ENCODE assay signal across 8 mouse cellular contexts in genomic region chr7:35687229-35687628, GRCm38 (mm10). TPM values are rescaled to one million over a fixed set of nuclear protein-coding genes. Genes with fewer than 3 reads are reported as not detected.
DNase-seq lines count a peak whose midpoint lies in the region; ATAC-seq and TF ChIP-seq lines count a peak whose summit lies in the region.

No protein-coding gene starts in this region.

- peaks cover 42% of the 10 kb centered on the region for H3K4me1 ChIP-seq in E14TG2a.4 (replicated peaks; ENCODE audit: low read depth, low read length)
- H3K4me1 ChIP-seq in heart, embryonic 13.5 days = peaks cover 22% of the 10 kb centered on the region
- H3K4me1 ChIP-seq in kidney, embryonic 16.5 days (ENCODE audit: insufficient read depth, low read length) = peaks cover 29% of the 10 kb centered on the region

- H3K9ac ChIP-seq in heart, embryonic 13.5 days = peak overlapping the region; percentile 52; the same call in 1 of the 2 replicates
- no peak overlapping the region for H3K9ac ChIP-seq in kidney, embryonic 16.5 days (replicated peaks; ENCODE audit: low read length)

- peak; percentile 69 for DNase-seq in adrenal gland, postnatal 10 days
- peak; percentile 56 for DNase-seq in lung, postnatal 10 days
- DNase-seq in layer of hippocampus, adult 9-11 months = no peak
- no peak for DNase-seq in layer of hippocampus, adult 9-10 months (ENCODE audit: low spot score)

- WGBS in heart, embryonic 13.5 days = 9% methylated on average over 10 of the region's 10 CpGs
- 18% methylated on average over 10 of the region's 10 CpGs for WGBS in kidney, embryonic 16.5 days

- no peaks in the 10 kb centered on the region for H3K9me3 ChIP-seq in E14TG2a.4 (ENCODE audit: low read length)
- H3K9me3 ChIP-seq in heart, embryonic 13.5 days = no peaks in the 10 kb centered on the region
- no peaks in the 10 kb centered on the region for H3K9me3 ChIP-seq in kidney, embryonic 16.5 days (ENCODE audit: low read length)

- no peak overlapping the region for H3K27ac ChIP-seq in heart, embryonic 13.5 days (replicated peaks)
- no peak overlapping the region for H3K27ac ChIP-seq in kidney, embryonic 16.5 days (ENCODE audit: low read length)

- ATAC-seq in heart, embryonic 13.5 days (ENCODE audit: extremely low read depth, insufficient number of reproducible peaks, low FRiP score, low TSS enrichment) = no peak
- ATAC-seq in kidney, embryonic 16.5 days (ENCODE audit: low FRiP score, low TSS enrichment) = peak; percentile 59; the same call in 1 of the 2 replicates
- no peak for ATAC-seq in monocyte, adult 5-6 weeks (replicated peaks; ENCODE audit: insufficient number of reproducible peaks, low FRiP score, low TSS enrichment, poor library complexity, severe bottlenecking)

- peak overlapping the region; percentile 63 for H3K4me2 ChIP-seq in heart, embryonic 13.5 days
- H3K4me2 ChIP-seq in kidney, embryonic 16.5 days (replicated peaks; ENCODE audit: low read depth, low read length) = peak overlapping the region; percentile 46

- peak overlapping the region; percentile 45 for H3K4me3 ChIP-seq in E14TG2a.4 (replicated peaks; ENCODE audit: low read length)
- H3K4me3 ChIP-seq in heart, embryonic 13.5 days = peak overlapping the region; percentile 28
- no peak overlapping the region for H3K4me3 ChIP-seq in kidney, embryonic 16.5 days (ENCODE audit: low read length)

- no peaks in the 10 kb centered on the region; the same call in 1 of the 2 replicates for H3K27me3 ChIP-seq in E14TG2a.4 (ENCODE audit: insufficient read depth, low read length)
- H3K27me3 ChIP-seq in heart, embryonic 13.5 days (replicated peaks) = no peaks in the 10 kb centered on the region
- H3K27me3 ChIP-seq in kidney, embryonic 16.5 days (ENCODE audit: insufficient read depth, low read length) = no peaks in the 10 kb centered on the region

- TF ChIP-seq CTCF in E14TG2a.4 (conservative IDR thresholded peaks at IDR 0.05; ENCODE audit: low read length) = no peak

- H3K36me3 ChIP-seq in E14TG2a.4 (ENCODE audit: insufficient read depth, low read length) = peaks cover 21% of the 10 kb centered on the region
- peaks cover 16% of the 10 kb centered on the region for H3K36me3 ChIP-seq in heart, embryonic 13.5 days
- peaks cover 4% of the 10 kb centered on the region; the same call in 1 of the 2 replicates for H3K36me3 ChIP-seq in kidney, embryonic 16.5 days (ENCODE audit: insufficient read depth, low read length)

RNA-seq across cellular contexts. Expression of gene Pdcd5, which starts 39.9 kb away (rescaled TPM):
- 100 to 1,000 TPM in 1 of 2 experiments, 10 to 100 TPM in 1; 96.1 to 103 TPM for total RNA-seq in adrenal gland, postnatal 10 days (2021)
- 260 and 285 TPM in 2 replicates for polyA plus RNA-seq in heart, embryonic 13.5 days (2015; fragmentation: Nextera tagmentation; extraction: Ambion mirVana)
- 215 and 233 TPM in 2 replicates for polyA plus RNA-seq in kidney, embryonic 16.5 days (2015; fragmentation: Nextera tagmentation; extraction: Ambion mirVana)
- total RNA-seq in monocyte, adult 5-6 weeks (2017) = 74.9 to 102 TPM (median 79.3 TPM) in 3 replicates

Comparison
In these comparisons a context has a peak if more than half of its experiments do, and no peak if none do; other contexts are left out.
1. DNase-seq: peak in adrenal gland, postnatal 10 days (single experiment) and lung, postnatal 10 days (single experiment); none in layer of hippocampus, adult 9-11 months (single experiment) and layer of hippocampus, adult 9-10 months (single experiment).